Mouse (Mus musculus) heart, adult 2 months (tissue): Measurements from ENCODE around the gene Opn1sw. TPM values are rescaled to one million over a fixed set of nuclear protein-coding genes. Genes with fewer than 3 reads are reported as not detected.

Source experiments
- DNase-seq, 2 experiments: peaks; one replicate each; pipeline ENCODE4 v3.0.0; 2021
- H3K27ac ChIP-seq: fragments of 200-600 bp; 2 replicates; pipeline ENCODE4 v1.8.1; 2022
- H3K27me3 ChIP-seq: fragments of 200-500 bp; 2 replicates; pipeline ENCODE4 v1.6.1; 2012; ENCODE audit warnings: mild to moderate bottlenecking, low read length, inconsistent platforms, mixed read lengths; ENCODE audit not compliant: control insufficient read depth, insufficient read depth
- H3K36me3 ChIP-seq: fragments of 200-500 bp; 2 replicates; pipeline ENCODE4 v1.6.1; 2012; ENCODE audit warnings: low read length, inconsistent platforms; ENCODE audit not compliant: control insufficient read depth, insufficient read depth
- H3K4me1 ChIP-seq: fragments of 200-500 bp; 2 replicates; pipeline ENCODE4 v1.6.1; 2011; ENCODE audit warnings: low read length; ENCODE audit not compliant: control insufficient read depth, insufficient read depth
- H3K4me3 ChIP-seq: fragments of 200-600 bp; 2 replicates; pipeline ENCODE4 v1.8.1; 2022
- H3K79me2 ChIP-seq: fragments of 200-500 bp; replicated peaks from 2 replicates; pipeline ENCODE4 v1.6.1; 2012; ENCODE audit warnings: mild to moderate bottlenecking, inconsistent platforms, low read length, moderate library complexity, mixed read lengths; ENCODE audit not compliant: control insufficient read depth, insufficient read depth
- H3K9ac ChIP-seq: fragments of 200-500 bp; 2 replicates; pipeline ENCODE4 v1.6.1; 2012; ENCODE audit warnings: low read depth, mild to moderate bottlenecking, control low read depth, inconsistent platforms, low read length, mixed read lengths
- CTCF ChIP-seq: fragments of 200-600 bp; IDR thresholded peaks from 2 replicates; pipeline ENCODE4 v1.8.1; 2022; ENCODE audit warnings: antibody characterized with exemption, mild to moderate bottlenecking, moderate library complexity
- EP300 ChIP-seq: fragments of 200-500 bp; IDR thresholded peaks from 2 replicates; pipeline ENCODE4 v1.6.1; 2011; ENCODE audit warnings: low read depth, low read length, control low read depth; ENCODE audit not compliant: insufficient read depth
- POLR2A ChIP-seq: fragments of 200-500 bp; IDR thresholded peaks from 2 replicates; pipeline ENCODE4 v1.6.1; 2011; ENCODE audit warnings: mild to moderate bottlenecking, low read depth, low read length, control low read depth; ENCODE audit not compliant: insufficient read depth
- WGBS: fragments of 180-500 bp; shearing (Covaris S2); methylation state at CpG from one replicate; pipeline ENCODE4 v1.1.7; 2018; 5-methylcytosine and 5-hydroxymethylcytosine counted together
- intact Hi-C: fragments of 180-260 bp; cut with DNase I; formaldehyde crosslinking; loops from one replicate; pipeline ENCODE4 v1.15.1; 2025
- polyA plus RNA-seq: library from polyadenylated mRNA; depleted of rRNA; stranded (reverse); fragments of >200 nt; gene quantifications from 2 replicates; pipeline ENCODE4 v1.2.3, GENCODE M21; 2012
- total RNA-seq, 2 experiments: library from RNA; stranded (reverse); gene quantifications; 2 replicates each; pipeline ENCODE4 v1.2.3; 2021

The Opn1sw gene
- total and polyA plus RNA-seq, 3 experiments = not detected

DNA sequence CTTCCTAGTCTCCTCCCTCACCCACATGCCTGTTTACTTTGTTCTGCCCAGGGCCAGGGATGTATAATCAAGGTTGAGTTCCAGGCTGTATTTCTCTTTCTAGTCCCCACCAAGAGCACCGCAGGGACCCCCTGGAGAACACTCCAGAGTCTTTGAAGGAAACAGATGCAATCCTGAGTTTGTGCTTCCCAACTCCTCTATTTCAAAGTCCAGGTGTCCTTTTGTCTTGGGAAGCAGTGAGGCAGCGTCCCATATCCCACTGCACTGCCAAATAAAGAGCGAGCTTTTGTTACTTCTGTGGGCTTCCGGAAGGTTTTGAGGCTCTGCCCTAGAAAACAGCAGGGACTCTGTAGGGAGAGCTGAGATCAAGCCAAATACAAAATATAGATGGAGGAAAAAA, 11.6 kb upstream of the Opn1sw start:
- no peaks in the 10 kb centered on the region for H3K79me2 ChIP-seq
- WGBS = 83% methylated on average over 4 of the region's 4 CpGs
- H3K9ac ChIP-seq = no peak overlapping the region
- no peaks in the 10 kb centered on the region; the same call in none of the 2 replicates for H3K27me3 ChIP-seq
- no peaks in the 10 kb centered on the region for H3K36me3 ChIP-seq
- H3K27ac ChIP-seq = no peak overlapping the region
- H3K4me3 ChIP-seq = no peak overlapping the region
- intact Hi-C loops = loop anchor here (10.0 kb wide), 1 partner anchor 245 kb away; no protein-coding TSS in a partner anchor
- no peak for TF ChIP-seq CTCF
- TF ChIP-seq POLR2A = no peak
- no peak for TF ChIP-seq EP300
- DNase-seq = no peak
- H3K4me1 ChIP-seq = 0 out of 2 replicates have a peak, but pooled peaks cover 2% of the 10 kb centered on the region

DNA sequence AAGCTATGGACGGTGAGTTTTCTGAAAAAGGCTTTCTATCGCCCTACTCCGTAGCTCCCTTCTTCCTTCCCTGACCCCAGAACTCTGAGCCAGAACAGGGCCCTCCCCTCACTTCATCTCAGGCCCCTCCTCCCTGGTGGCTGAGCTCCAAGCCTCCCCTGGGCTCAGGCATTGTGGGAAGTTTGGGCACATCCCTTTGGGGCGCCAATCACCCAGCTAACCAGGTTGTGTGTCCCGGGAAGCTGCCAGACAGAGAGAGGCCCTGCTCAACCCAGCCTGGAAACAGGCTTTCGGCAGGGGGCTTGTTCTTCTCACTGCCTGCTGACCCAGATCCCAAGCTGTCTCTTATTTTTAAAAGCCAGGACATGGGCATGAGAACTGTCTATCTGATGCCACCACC, 9.3 kb upstream of the Opn1sw start:
- H3K4me1 ChIP-seq = 0 out of 2 replicates have a peak, but pooled peaks cover 2% of the 10 kb centered on the region
- no peak for TF ChIP-seq CTCF
- TF ChIP-seq POLR2A = no peak
- TF ChIP-seq EP300 = no peak
- no peak overlapping the region for H3K4me3 ChIP-seq
- WGBS = 48% methylated on average over 6 of the region's 6 CpGs
- H3K79me2 ChIP-seq = no peaks in the 10 kb centered on the region
- H3K36me3 ChIP-seq = no peaks in the 10 kb centered on the region
- H3K9ac ChIP-seq = no peak overlapping the region
- no peaks in the 10 kb centered on the region; the same call in none of the 2 replicates for H3K27me3 ChIP-seq
- no peak overlapping the region for H3K27ac ChIP-seq
- DNase-seq = no peak
- intact Hi-C loops = loop anchor here (10.0 kb wide), 1 partner anchor 247 kb away; no protein-coding TSS in a partner anchor

DNA sequence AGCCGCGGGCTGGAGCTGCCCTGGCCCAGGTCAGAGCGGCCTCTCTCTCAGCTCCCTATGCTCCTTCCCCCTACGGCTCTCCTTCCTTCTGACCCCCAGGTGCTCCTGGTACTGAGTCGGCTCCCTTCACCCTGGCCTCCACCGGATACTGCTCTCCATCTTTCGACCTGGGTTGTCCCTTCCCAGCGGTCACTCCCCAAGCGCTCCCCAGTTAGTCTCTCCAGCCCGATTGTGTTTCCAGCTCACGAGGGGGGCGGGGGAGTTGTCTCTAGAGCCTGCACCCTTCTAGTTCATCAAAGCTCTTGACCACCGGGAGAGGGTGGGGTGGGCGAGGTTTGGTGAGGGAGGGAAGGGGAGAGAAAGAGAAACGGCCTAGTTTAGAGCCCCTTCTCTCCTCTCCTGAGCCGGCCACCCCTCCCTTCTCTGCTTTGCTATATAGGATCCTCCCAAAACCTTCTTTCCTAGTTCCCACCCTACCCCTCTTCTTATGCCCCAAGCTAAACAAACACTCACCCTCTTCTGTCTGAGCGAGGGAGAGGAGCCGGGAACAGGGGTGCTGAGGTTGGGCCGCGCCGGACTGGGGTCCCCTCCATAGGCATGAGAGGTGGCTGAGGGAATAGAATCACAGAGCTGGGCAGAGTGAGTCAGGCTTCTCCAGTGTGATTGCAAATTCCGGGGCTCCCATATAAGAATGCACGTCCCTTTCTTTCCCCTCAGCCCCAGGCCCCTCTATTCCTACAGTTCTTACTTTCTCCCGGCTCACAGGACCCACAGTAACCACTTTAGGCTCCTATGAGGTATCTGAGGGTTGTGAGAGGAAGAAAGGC, 8.7 kb upstream of the Opn1sw start:
- WGBS = 18% methylated on average over 24 of the region's 24 CpGs
- no peak for DNase-seq
- Histone ChIP-seq H3K27me3 (no peaks in the 10 kb centered on the region; the same call in 1 of the 2 replicates), H3K4me3 (peak overlapping the region; percentile 65), H3K79me2 (no peaks in the 10 kb centered on the region), H3K9ac (peak overlapping the region; percentile 79), H3K27ac (0 out of 2 replicates have a peak overlapping the region, but pooled peaks have one; percentile 38), H3K36me3 (no peaks in the 10 kb centered on the region), H3K4me1 (0 out of 2 replicates have a peak, but pooled peaks cover 2% of the 10 kb centered on the region)
- intact Hi-C loops = loop anchor here (10.0 kb wide), 1 partner anchor 248 kb away; no protein-coding TSS in a partner anchor
- TF ChIP-seq CTCF (no peak), POLR2A (no peak), EP300 (no peak)

DNA sequence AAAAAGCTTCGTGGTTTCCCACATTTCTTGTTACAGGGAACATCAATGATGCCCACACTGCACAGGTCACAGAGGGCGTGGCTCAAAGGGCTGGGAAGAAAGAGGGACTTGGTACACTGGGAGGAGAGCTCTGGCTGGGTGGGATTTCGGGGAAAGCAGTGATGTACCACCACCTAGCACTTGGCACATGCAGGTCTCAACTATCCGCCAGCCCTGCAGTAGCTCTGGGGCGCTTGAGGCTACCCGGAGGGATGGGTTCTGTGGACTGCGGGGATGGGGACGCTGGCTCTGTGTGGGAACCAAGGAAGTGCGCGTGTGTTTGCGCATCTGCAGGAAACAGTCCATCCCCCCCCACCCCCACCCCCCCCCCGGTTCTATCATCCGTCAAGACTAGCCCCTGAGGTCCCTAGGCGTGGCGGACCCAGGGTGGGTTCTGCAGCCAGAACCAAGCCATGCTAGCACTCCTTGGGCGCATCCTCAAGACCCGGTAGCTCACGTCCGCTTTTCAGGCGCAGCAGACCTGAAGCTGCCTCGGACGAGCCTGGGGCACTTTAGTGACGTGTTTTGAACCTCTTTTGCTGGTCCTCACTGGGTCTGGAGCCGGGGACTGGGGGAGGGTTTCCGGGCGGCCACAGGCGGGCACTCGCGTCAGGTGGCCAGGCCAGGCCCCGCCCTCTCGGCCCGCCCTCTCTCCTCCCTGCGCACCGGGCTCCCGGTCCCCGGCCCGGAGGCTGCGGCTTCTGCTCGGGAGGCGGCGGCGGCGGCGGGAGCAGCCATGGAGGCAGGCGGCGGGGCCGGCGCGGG, 7.8 kb upstream of the Opn1sw start, which contains the start of gene Ccdc136:
TSS of gene Ccdc136 (plus strand) at position 400 of the 804 bp plus-strand sequence.
- TF ChIP-seq POLR2A (no peak), EP300 (no peak), CTCF (no peak)
- 1% methylated on average over 49 of the region's 49 CpGs for WGBS
- 0 out of 2 replicates have a peak within 1 kb of the TSS, but pooled peaks have one; percentile 38 for H3K27ac ChIP-seq
- no peaks in the 10 kb centered on the region for H3K79me2 ChIP-seq
- H3K27me3 ChIP-seq = no peaks in the 10 kb centered on the region; the same call in 1 of the 2 replicates
- H3K4me3 ChIP-seq = peak within 1 kb of the TSS; percentile 65
- intact Hi-C loops = loop anchor here (10.0 kb wide), 1 partner anchor 249 kb away; no protein-coding TSS in a partner anchor
- H3K9ac ChIP-seq = peak within 1 kb of the TSS; percentile 79
- peak; percentile 84 to 85 for DNase-seq
- no peaks in the 10 kb centered on the region for H3K36me3 ChIP-seq
- 0 out of 2 replicates have a peak, but pooled peaks cover 2% of the 10 kb centered on the region for H3K4me1 ChIP-seq

DNA sequence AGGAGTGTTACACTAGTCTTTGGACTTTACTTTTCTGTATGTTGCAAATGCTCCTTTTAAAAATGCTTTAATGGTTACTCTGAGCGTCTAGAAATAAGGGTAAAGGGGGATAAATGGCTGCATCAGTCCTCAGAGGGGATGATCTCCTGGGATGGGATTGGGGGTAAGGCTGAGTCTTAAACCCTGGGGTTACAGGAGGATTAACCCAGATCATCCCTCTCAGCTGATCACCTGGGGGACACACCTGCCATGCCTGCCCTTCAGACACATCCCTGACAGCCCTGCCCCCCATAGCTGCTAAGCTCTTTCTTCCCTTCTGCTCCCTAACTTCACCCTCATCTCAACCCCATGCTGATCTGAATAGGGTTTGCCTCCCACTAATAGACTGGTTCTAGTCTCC, 6.0 kb upstream of the Opn1sw start:
- 0 out of 2 replicates have a peak, but pooled peaks cover 2% of the 10 kb centered on the region for H3K4me1 ChIP-seq
- no peak overlapping the region for H3K27ac ChIP-seq
- whole genome bisulfite sequencing = 82% methylated on average over 1 of the region's 1 CpGs
- DNase-seq = no peak
- intact Hi-C loops = loop anchor here (5.0 to 10.0 kb wide), 2 partner anchors 93 to 251 kb away; no protein-coding TSS in a partner anchor
- no peak overlapping the region for H3K9ac ChIP-seq
- no peaks in the 10 kb centered on the region; the same call in 1 of the 2 replicates for H3K27me3 ChIP-seq
- no peaks in the 10 kb centered on the region for H3K36me3 ChIP-seq
- no peak overlapping the region for H3K4me3 ChIP-seq
- H3K79me2 ChIP-seq = no peaks in the 10 kb centered on the region
- no peak for TF ChIP-seq CTCF
- no peak for TF ChIP-seq POLR2A
- TF ChIP-seq EP300 = no peak
